8 mouse cellular contexts compared by ENCODE assay signal in genomic region chr6:134659108-134659958, GRCm38 (mm10). TPM values are rescaled to one million over a fixed set of nuclear protein-coding genes. Genes with fewer than 3 reads are reported as not detected.
DNase-seq lines count a peak whose midpoint lies in the region; ATAC-seq lines count a peak whose summit lies in the region.

No protein-coding gene starts in this region.

- H3K4me3 ChIP-seq in forebrain, embryonic 11.5 days (ENCODE audit: low read depth, low read length) = no peak overlapping the region
- no peak overlapping the region for H3K4me3 ChIP-seq in neural tube, embryonic 15.5 days (replicated peaks)

- no peaks in the 10 kb centered on the region for H3K36me3 ChIP-seq in forebrain, embryonic 11.5 days (ENCODE audit: control insufficient read depth, insufficient read depth, low read length)
- no peaks in the 10 kb centered on the region for H3K36me3 ChIP-seq in neural tube, embryonic 15.5 days

- H3K27ac ChIP-seq in forebrain, embryonic 11.5 days (ENCODE audit: low read depth, low read length) = no peak overlapping the region
- H3K27ac ChIP-seq in neural tube, embryonic 15.5 days (replicated peaks) = no peak overlapping the region

- no peaks in the 10 kb centered on the region for H3K27me3 ChIP-seq in forebrain, embryonic 11.5 days (ENCODE audit: control insufficient read depth, insufficient read depth, low read length)
- no peaks in the 10 kb centered on the region for H3K27me3 ChIP-seq in neural tube, embryonic 15.5 days (replicated peaks)

- DNase-seq in MN1 (ENCODE audit: low spot score) = peak; percentile 78
- peak; percentile 66 for DNase-seq in c-Kit-positive CD71-positive TER-119-negative erythroid progenitor cells, embryonic 14.5 days (ENCODE audit: low read depth)
- peak; percentile 57 for DNase-seq in forebrain, embryonic 11.5 days (ENCODE audit: low spot score)
- peak; percentile 28 for DNase-seq in heart, postnatal 25 days (ENCODE audit: low spot score)
- peak; percentile 59 to 79 for DNase-seq in kidney, postnatal 36 days
- DNase-seq in lung, adult 18-20 months = peak; percentile 40 to 70
- DNase-seq in ovary, postnatal 10 days (ENCODE audit: low spot score) = no peak

- no peaks in the 10 kb centered on the region for H3K4me1 ChIP-seq in forebrain, embryonic 11.5 days (replicated peaks; ENCODE audit: control insufficient read depth, insufficient read depth, low read length)
- peaks cover 6% of the 10 kb centered on the region; the same call in 1 of the 2 replicates for H3K4me1 ChIP-seq in neural tube, embryonic 15.5 days

- intact Hi-C loops in heart, postnatal 25 days (cut with DNase I) = loop anchor here (1.0 to 10.0 kb wide), 4 partner anchors 135 to 287 kb away; no protein-coding TSS in a partner anchor

- ATAC-seq in forebrain, embryonic 11.5 days (replicated peaks; ENCODE audit: low FRiP score) = peak; percentile 87
- peak; percentile 93 for ATAC-seq in neural tube, embryonic 15.5 days (ENCODE audit: low FRiP score)

- H3K9me3 ChIP-seq in forebrain, embryonic 11.5 days (ENCODE audit: control insufficient read depth, low read length) = no peaks in the 10 kb centered on the region
- H3K9me3 ChIP-seq in neural tube, embryonic 15.5 days (replicated peaks) = no peaks in the 10 kb centered on the region

- WGBS in forebrain, embryonic 11.5 days = 22% methylated on average over 9 of the region's 9 CpGs
- 19% methylated on average over 9 of the region's 9 CpGs for WGBS in neural tube, embryonic 15.5 days

- no peak overlapping the region for H3K4me2 ChIP-seq in forebrain, embryonic 11.5 days (ENCODE audit: low read depth, low read length, severe bottlenecking)
- peak overlapping the region; percentile 21 for H3K4me2 ChIP-seq in neural tube, embryonic 15.5 days

- no peak overlapping the region for H3K9ac ChIP-seq in forebrain, embryonic 11.5 days (ENCODE audit: low read length)
- H3K9ac ChIP-seq in neural tube, embryonic 15.5 days (replicated peaks) = no peak overlapping the region

RNA-seq across cellular contexts. Expression of gene Borcs5, which starts 20.0 kb away (rescaled TPM):
- polyA plus RNA-seq in forebrain, embryonic 11.5 days (2014; fragmentation: Nextera tagmentation; extraction: Ambion mirVana) = 27.0 and 29.7 TPM in 2 replicates
- total RNA-seq in heart, postnatal 25 days (2021) = 10 to 100 TPM in 1 of 2 experiments, 1 to 10 TPM in 1; 9.1 to 10.3 TPM
- polyA plus RNA-seq in neural tube, embryonic 15.5 days (2015; fragmentation: Nextera tagmentation; extraction: Ambion mirVana) = 36.1 and 44.3 TPM in 2 replicates

RNA-seq across cellular contexts. Expression of gene Mansc1, which starts 27.0 kb away (rescaled TPM):
- polyA plus RNA-seq in forebrain, embryonic 11.5 days (2014; fragmentation: Nextera tagmentation; extraction: Ambion mirVana) = 0.53 and 1.2 TPM in 2 replicates
- total RNA-seq in heart, postnatal 25 days (2021) = 1 to 10 TPM; 5.5 TPM
- 0.99 and 2.0 TPM in 2 replicates for polyA plus RNA-seq in neural tube, embryonic 15.5 days (2015; fragmentation: Nextera tagmentation; extraction: Ambion mirVana)
